Mouse (Mus musculus) lung, adult 2 months (tissue): ENCODE data around the gene Rhobtb3.

Experiments
- CTCF ChIP-seq: fragments of 200-500 bp; IDR thresholded peaks from 2 replicates; pipeline ENCODE4 v1.5.1; 2011; ENCODE audit warnings: mild to moderate bottlenecking, low read length, control low read depth; ENCODE audit not compliant: insufficient read depth
- POLR2A ChIP-seq: fragments of 200-500 bp; IDR thresholded peaks from 2 replicates; pipeline ENCODE4 v1.6.1; 2011; ENCODE audit warnings: low read depth, mild to moderate bottlenecking, control low read depth, low read length, borderline replicate concordance; ENCODE audit errors: extremely low read depth

DNA sequence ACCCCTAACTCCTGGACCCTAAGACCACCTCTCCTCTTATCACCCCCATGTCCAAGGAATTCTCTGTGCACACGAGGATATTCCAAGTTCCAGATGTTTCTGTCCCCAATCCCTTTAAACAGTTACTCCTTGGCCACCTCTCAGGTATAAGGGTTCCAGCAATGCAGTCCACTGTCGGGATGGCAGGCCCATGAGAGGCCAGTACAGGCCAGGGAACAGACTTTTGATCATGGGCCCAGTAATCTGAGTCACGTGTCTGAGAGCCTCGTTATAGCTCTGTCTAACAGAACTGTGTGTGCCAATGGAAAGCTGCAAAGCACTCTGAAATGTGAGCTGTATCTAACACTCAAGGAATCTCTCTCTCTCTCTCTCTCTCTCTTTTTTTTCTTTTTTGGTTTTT lies 29.6 kb downstream of the Rhobtb3 start:
- TF ChIP-seq CTCF: no peak
- TF ChIP-seq POLR2A: no peak
